Mouse (Mus musculus): Measurements from ENCODE around the gene Ints13. TPM values are rescaled to one million over a fixed set of nuclear protein-coding genes. Genes with fewer than 3 reads are reported as not detected.

The Ints13 gene
- total and polyA plus RNA-seq, 3 experiments, result 31.9 to 51.9 (median 50.5) TPM

GRCm38 (mm10) chr6:146578111-146578531 is 486 bp upstream of the Ints13 start:
- Histone ChIP-seq H3K27ac (ENCODE audit: insufficient read depth, low read depth) (peak overlapping the region; percentile 85), H3K36me3 (replicated peaks in 1 of 2; ENCODE audit: control insufficient read depth in 1 of 2, insufficient read depth in 1 of 2, low read length in 1 of 2) (peaks cover 3 to 11% of the 10 kb centered on the region in 2 experiments), H3K79me2 (replicated peaks; ENCODE audit: control insufficient read depth, extremely low read depth, insufficient read depth, poor library complexity, severe bottlenecking) (peaks cover 59% of the 10 kb centered on the region), H3K9me3 (replicated peaks; ENCODE audit: low read length) (no peaks in the 10 kb centered on the region), H3K9ac (ENCODE audit: insufficient read depth, low read depth) (peak overlapping the region; percentile 88), H3K4me1 (ENCODE audit: control insufficient read depth in 1 of 2, insufficient read depth in 2 of 2) (peaks cover 5 to 38% of the 10 kb centered on the region in 2 experiments; a peak in 3 of 4 replicates), H3K4me3 (replicated peaks in 1 of 3; ENCODE audit: low read depth in 2 of 3, low read length in 2 of 3, poor library complexity in 1 of 3) (peak overlapping the region; percentile 95 to 97 (median 96)), H3K27me3 (replicated peaks) (no peaks in the 10 kb centered on the region), H3K4me2 (ENCODE audit: insufficient read depth, low read depth, poor library complexity, severe bottlenecking) (peak overlapping the region; percentile 91; the same call in 1 of the 2 replicates)
- dilution Hi-C loops (cut with MboI; ENCODE audit: extremely low pct_ligation_motif_present, extremely low pct_unique_long_range_greater_than_20kb, low sequenced_read_pairs), result no loop called here
- in situ Hi-C loops (cut with MboI; ENCODE audit: low pct_ligation_motif_present, low pct_unique_long_range_greater_than_20kb, low sequenced_read_pairs), result no loop called here
- TF ChIP-seq KAT2A (IDR thresholded peaks at IDR 0.05; ENCODE audit: insufficient replicate concordance, low read length), result 0 out of 2 replicates have a peak, but pooled peaks have one; percentile 18
- no peak for TF ChIP-seq MEF2A (IDR thresholded peaks at IDR 0.05; ENCODE audit: borderline replicate concordance, low read depth, low read length)
- peak; percentile 77; the same call in 1 of the 2 replicates for TF ChIP-seq SIN3A (IDR thresholded peaks at IDR 0.05; ENCODE audit: low read length)
- peak; percentile 2; the same call in 1 of the 2 replicates for TF ChIP-seq BHLHE40 (IDR thresholded peaks at IDR 0.05; ENCODE audit: low read depth, low read length)
- no peak for TF ChIP-seq ZKSCAN1 (IDR thresholded peaks at IDR 0.05; ENCODE audit: borderline replicate concordance, low read depth, low read length)
- peak; percentile 77 for TF ChIP-seq ELF1 (IDR thresholded peaks at IDR 0.05; ENCODE audit: low read depth, low read length)
- TF ChIP-seq EP300 (IDR thresholded peaks at IDR 0.05; ENCODE audit: low read length), result peak; percentile 16; the same call in 1 of the 2 replicates
- peak; percentile 76 for TF ChIP-seq MXI1 (IDR thresholded peaks at IDR 0.05; ENCODE audit: low read depth, low read length)
- DNase-seq (ENCODE audit: extremely low read depth), result peak; percentile 48

DNA sequence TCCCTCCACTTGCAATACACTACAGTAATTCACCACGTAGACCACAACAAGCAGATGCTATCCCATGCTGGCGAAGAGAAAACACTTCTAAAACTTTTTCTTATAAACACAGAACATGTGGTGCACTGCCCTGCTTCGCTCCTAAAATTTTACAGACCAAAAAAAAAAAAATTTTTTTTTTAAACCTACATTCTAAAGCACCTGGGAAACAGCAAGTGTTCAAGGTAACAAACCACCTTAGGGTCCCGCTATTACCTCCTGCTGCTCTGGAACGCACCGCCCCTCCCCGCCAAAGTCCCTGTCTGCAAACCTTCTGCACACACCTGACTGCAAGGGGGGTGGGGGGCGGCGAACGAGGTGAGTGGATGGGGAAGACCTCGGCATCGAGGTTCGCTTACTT is 732 bp downstream of the Ints13 start, which contains the start of gene Fgfr1op2:
Gene Fgfr1op2 (plus strand): TSS at position 301 of the 400 bp plus-strand sequence.
- H3K36me3 ChIP-seq (replicated peaks in 1 of 2; ENCODE audit: control insufficient read depth in 1 of 2, insufficient read depth in 1 of 2, low read length in 1 of 2), result peaks cover 6 to 13% of the 10 kb centered on the region in 2 experiments
- H3K27me3 ChIP-seq (replicated peaks), result no peaks in the 10 kb centered on the region
- TF ChIP-seq CHD2 (IDR thresholded peaks at IDR 0.05; ENCODE audit: low read length) (no peak), MAFK (IDR thresholded peaks at IDR 0.05; ENCODE audit: insufficient replicate concordance, low read length) (no peak), ZMIZ1 (IDR thresholded peaks at IDR 0.05; ENCODE audit: low read depth, low read length) (no peak), TBP (conservative IDR thresholded peaks at IDR 0.05; ENCODE audit: low read depth, low read length) (no peak), UBTF (IDR thresholded peaks at IDR 0.05; ENCODE audit: low read depth, low read length) (no peak), MYC (IDR thresholded peaks at IDR 0.05; ENCODE audit: low read depth, low read length) (no peak), GABPA (IDR thresholded peaks at IDR 0.05; ENCODE audit: insufficient replicate concordance, low read depth, low read length) (no peak), ZKSCAN1 (IDR thresholded peaks at IDR 0.05; ENCODE audit: borderline replicate concordance, low read depth, low read length) (no peak), SIN3A (IDR thresholded peaks at IDR 0.05; ENCODE audit: low read length) (no peak; the same call in 1 of the 2 replicates), IRF4 (IDR thresholded peaks at IDR 0.05; ENCODE audit: low read depth, low read length) (no peak)
- H3K4me3 ChIP-seq (replicated peaks in 1 of 3; ENCODE audit: low read depth in 2 of 3, low read length in 2 of 3, poor library complexity in 1 of 3), result peak within 1 kb of the TSS; percentile 95 to 97 (median 96)
- dilution Hi-C loops (cut with MboI; ENCODE audit: extremely low pct_ligation_motif_present, extremely low pct_unique_long_range_greater_than_20kb, low sequenced_read_pairs), result no loop called here
- peaks cover 48% of the 10 kb centered on the region for H3K79me2 ChIP-seq (replicated peaks; ENCODE audit: control insufficient read depth, extremely low read depth, insufficient read depth, poor library complexity, severe bottlenecking)
- H3K27ac ChIP-seq (ENCODE audit: insufficient read depth, low read depth), result peak within 1 kb of the TSS; percentile 85
- H3K4me2 ChIP-seq (ENCODE audit: insufficient read depth, low read depth, poor library complexity, severe bottlenecking), result peak within 1 kb of the TSS; percentile 94
- H3K9me3 ChIP-seq (replicated peaks; ENCODE audit: low read length), result no peaks in the 10 kb centered on the region
- peak within 1 kb of the TSS; percentile 88 for H3K9ac ChIP-seq (ENCODE audit: insufficient read depth, low read depth)
- H3K4me1 ChIP-seq (ENCODE audit: control insufficient read depth in 1 of 2, insufficient read depth in 2 of 2), result peaks cover 0 to 30% of the 10 kb centered on the region in 2 experiments; a peak in 2 of 4 replicates
- no peak for DNase-seq (ENCODE audit: extremely low read depth)
- in situ Hi-C loops (cut with MboI; ENCODE audit: low pct_ligation_motif_present, low pct_unique_long_range_greater_than_20kb, low sequenced_read_pairs), result no loop called here

Data from CH12.LX (cell line).